Mouse (Mus musculus): ENCODE measurements at regions not wholly inside any gene's neighbourhood (a gene's known extent, or its start where the extent isn't known, plus 50 kb on each side); places are given as distances from the start of the nearest gene placed in this dataset.

DNA sequence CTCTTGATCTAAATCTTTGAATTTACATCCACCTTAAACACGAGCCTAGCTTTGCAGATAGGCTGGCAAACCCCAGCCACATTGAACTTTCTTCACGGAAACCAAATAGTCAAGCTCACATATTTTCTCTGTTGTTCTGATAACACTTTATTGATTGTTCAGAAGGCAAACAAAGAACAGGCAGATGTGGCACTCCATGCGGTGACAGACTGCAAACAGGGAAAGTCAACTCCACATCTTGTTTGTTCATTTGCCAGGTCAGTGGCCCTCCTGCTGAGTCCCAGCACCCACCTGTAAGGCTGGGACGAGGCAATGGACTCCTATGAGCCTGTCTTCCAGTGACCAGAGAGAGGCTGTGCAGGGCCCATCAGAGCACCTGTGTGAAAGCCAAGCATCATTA lies 255.7 kb downstream of the Sox9 start:
- TF ChIP-seq CTCF (IDR thresholded peaks at IDR 0.05; ENCODE audit: insufficient read depth, low read length) (no peak), POLR2A (IDR thresholded peaks at IDR 0.05; ENCODE audit: borderline replicate concordance, extremely low read depth, low read depth, low read length) (no peak)
